Mouse (Mus musculus) liver, postnatal 0 days (tissue): ENCODE measurements around the gene Ankrd6.

Experiments used
- CTCF ChIP-seq: sonication (generic); IDR thresholded peaks from 2 replicates; pipeline ENCODE4 v1.5.1; 2016; ENCODE audit warnings: antibody characterized with exemption, low read depth
- EP300 ChIP-seq: IDR thresholded peaks from 2 replicates; pipeline ENCODE4 v1.6.1; 2016; ENCODE audit warnings: antibody characterized with exemption, low read depth, mild to moderate bottlenecking

- TF ChIP-seq EP300 (no peak), CTCF (no peak)
These were observed 121.3 kb downstream of the Ankrd6 start for GRCm38 (mm10) chr4:32829316-32829715.
